Mouse (Mus musculus) intestine, postnatal 0 days (tissue): ENCODE results near the gene Gpr62. TPM values are rescaled to one million over a fixed set of nuclear protein-coding genes. Genes with fewer than 3 reads are reported as not detected.

ENCODE experiments used
- ATAC-seq: fragments of 200-750 bp; cut with Nextera tagmentation; 2 replicates; pipeline ENCODE4 v1.8.0; 2017; ENCODE audit warnings: mild to moderate bottlenecking, moderate TSS enrichment, moderate library complexity
- H3K27ac ChIP-seq: fragments of 300-500 bp; sonication (generic); 2 replicates; pipeline ENCODE4 v1.5.1; 2014; ENCODE audit warnings: mild to moderate bottlenecking, low read depth, low read length, moderate library complexity
- H3K27me3 ChIP-seq: fragments of 300-500 bp; sonication (generic); replicated peaks from 2 replicates; pipeline ENCODE4 v1.6.1; 2014; ENCODE audit warnings: low read length, mixed read lengths; ENCODE audit not compliant: control insufficient read depth, insufficient read depth
- H3K36me3 ChIP-seq: fragments of 300-500 bp; sonication (generic); 2 replicates; pipeline ENCODE4 v1.6.1; 2014; ENCODE audit warnings: mild to moderate bottlenecking, moderate library complexity; ENCODE audit not compliant: control insufficient read depth, insufficient read depth
- H3K4me1 ChIP-seq: fragments of 300-500 bp; sonication (generic); replicated peaks from 2 replicates; pipeline ENCODE4 v1.6.1; 2014; ENCODE audit warnings: antibody characterized with exemption, low read length, mixed read lengths; ENCODE audit not compliant: control insufficient read depth, insufficient read depth
- H3K4me2 ChIP-seq: fragments of 300-500 bp; sonication (generic); replicated peaks from 2 replicates; pipeline ENCODE4 v1.6.1; 2014; ENCODE audit warnings: low read depth, mild to moderate bottlenecking, moderate library complexity
- H3K4me3 ChIP-seq: fragments of 300-500 bp; sonication (generic); 2 replicates; pipeline ENCODE4 v1.5.1; 2014; ENCODE audit warnings: low read depth, low read length
- H3K9ac ChIP-seq: fragments of 300-500 bp; sonication (generic); 2 replicates; pipeline ENCODE4 v1.6.1; 2014; ENCODE audit warnings: mild to moderate bottlenecking, low read depth, low read length
- H3K9me3 ChIP-seq: fragments of 300-500 bp; sonication (generic); 2 replicates; pipeline ENCODE4 v1.6.1; 2016; ENCODE audit warnings: mixed run types; ENCODE audit not compliant: control insufficient read depth
- CTCF ChIP-seq: sonication (generic); IDR thresholded peaks from 2 replicates; pipeline ENCODE4 v1.5.1; 2016; ENCODE audit warnings: low read depth, mild to moderate bottlenecking, control low read depth, antibody characterized with exemption, moderate library complexity
- WGBS: fragments of 180-500 bp; shearing (Covaris S2); extraction: QIAGEN DNeasy Blood & Tissue Kit; methylation state at CpG from one replicate; pipeline ENCODE4 v1.1.7; 2014; 5-methylcytosine and 5-hydroxymethylcytosine counted together
- polyA plus RNA-seq: library from polyadenylated mRNA; unstranded; fragments of >200 nt; fragmentation: Nextera tagmentation; extraction: Ambion mirVana; gene quantifications from 2 replicates; pipeline ENCODE4 v1.2.1, GENCODE M21; 2015

The Gpr62 gene
- polyA plus RNA-seq, 1 experiment from 2014 or later = 0.17 TPM

- Histone ChIP-seq H3K27ac (no peak overlapping the region), H3K9ac (no peak overlapping the region), H3K27me3 (no peaks in the 10 kb centered on the region), H3K4me1 (peaks cover 7% of the 10 kb centered on the region), H3K36me3 (no peaks in the 10 kb centered on the region; the same call in 1 of the 2 replicates), H3K9me3 (no peaks in the 10 kb centered on the region), H3K4me3 (no peak overlapping the region), H3K4me2 (no peak overlapping the region)
- TF ChIP-seq CTCF = no peak
- ATAC-seq = no peak
- 45% methylated on average over 4 of the region's 4 CpGs for WGBS
These were observed 20.9 kb downstream of the Gpr62 start for GRCm38 (mm10) chr9:106444836-106445235.

- H3K4me3 ChIP-seq = no peak overlapping the region
- 81% methylated on average over 5 of the region's 5 CpGs for WGBS
- ATAC-seq = no peak
- no peaks in the 10 kb centered on the region for H3K27me3 ChIP-seq
- peak; percentile 58 for TF ChIP-seq CTCF
- H3K27ac ChIP-seq = no peak overlapping the region
- peaks cover under 1% of the 10 kb centered on the region; the same call in 1 of the 2 replicates for H3K4me1 ChIP-seq
- H3K4me2 ChIP-seq = no peak overlapping the region
- H3K9me3 ChIP-seq = no peaks in the 10 kb centered on the region
- no peaks in the 10 kb centered on the region; the same call in 1 of the 2 replicates for H3K36me3 ChIP-seq
- no peak overlapping the region for H3K9ac ChIP-seq
These were observed 23.1 kb downstream of the Gpr62 start for GRCm38 (mm10) chr9:106442680-106443079.

GRCm38 (mm10) chr9:106436566-106436965, 29.2 kb downstream of the Gpr62 start:
- Histone ChIP-seq H3K27ac (no peak overlapping the region), H3K4me3 (no peak overlapping the region), H3K36me3 (peaks cover 20% of the 10 kb centered on the region), H3K4me1 (no peaks in the 10 kb centered on the region), H3K9ac (no peak overlapping the region), H3K4me2 (no peak overlapping the region; the same call in 1 of the 2 replicates), H3K27me3 (no peaks in the 10 kb centered on the region), H3K9me3 (no peaks in the 10 kb centered on the region)
- no peak for TF ChIP-seq CTCF
- no peak for ATAC-seq
- WGBS = 66% methylated on average over 9 of the region's 9 CpGs

GRCm38 (mm10) chr9:106433389-106433788, 32.3 kb downstream of the Gpr62 start:
- Histone ChIP-seq H3K27me3 (no peaks in the 10 kb centered on the region), H3K9ac (no peak overlapping the region), H3K9me3 (no peaks in the 10 kb centered on the region), H3K36me3 (peaks cover 22% of the 10 kb centered on the region), H3K27ac (peak overlapping the region; percentile 22; the same call in 1 of the 2 replicates), H3K4me2 (no peak overlapping the region), H3K4me3 (no peak overlapping the region), H3K4me1 (peaks cover 8% of the 10 kb centered on the region; the same call in 1 of the 2 replicates)
- 71% methylated on average over 7 of the region's 7 CpGs for WGBS
- no peak for TF ChIP-seq CTCF
- no peak for ATAC-seq

- no peaks in the 10 kb centered on the region for H3K9me3 ChIP-seq
- peak overlapping the region; percentile 86 for H3K4me2 ChIP-seq
- peaks cover 22% of the 10 kb centered on the region for H3K36me3 ChIP-seq
- H3K9ac ChIP-seq = peak overlapping the region; percentile 85
- WGBS = 0% methylated on average over 4 of the region's 4 CpGs
- H3K4me3 ChIP-seq = peak overlapping the region; percentile 80
- peaks cover 8% of the 10 kb centered on the region; the same call in 1 of the 2 replicates for H3K4me1 ChIP-seq
- peak overlapping the region; percentile 89; the same call in 1 of the 2 replicates for H3K27ac ChIP-seq
- H3K27me3 ChIP-seq = no peaks in the 10 kb centered on the region
- ATAC-seq = no peak
- TF ChIP-seq CTCF = no peak
These were observed 35.8 kb downstream of the Gpr62 start for GRCm38 (mm10) chr9:106430015-106430264.

- WGBS = under 1% methylated on average over 55 of the region's 55 CpGs
- TF ChIP-seq CTCF = no peak
- Histone ChIP-seq H3K4me3 (peak within 1 kb of the TSS; percentile 80), H3K27me3 (no peaks in the 10 kb centered on the region), H3K9me3 (no peaks in the 10 kb centered on the region), H3K27ac (peak within 1 kb of the TSS; percentile 89), H3K9ac (peak within 1 kb of the TSS; percentile 85), H3K36me3 (peaks cover 22% of the 10 kb centered on the region), H3K4me2 (peak within 1 kb of the TSS; percentile 86), H3K4me1 (peaks cover 8% of the 10 kb centered on the region; the same call in 1 of the 2 replicates)
- peak; percentile 85 for ATAC-seq
These were observed 36.3 kb downstream of the Gpr62 start, which contains the start of gene Rpl29 for GRCm38 (mm10) chr9:106429221-106430014. TSS of gene Rpl29 (plus strand) at chr9:106429454.
